Mouse (Mus musculus) bone marrow macrophage, adult 2 months (primary cell): ENCODE data around the gene Cpne4.

ENCODE experiments used
- CTCF ChIP-seq: IDR thresholded peaks from 2 replicates; pipeline ENCODE4 v1.5.1; 2012; ENCODE audit warnings: low read depth, mild to moderate bottlenecking, low read length, moderate library complexity
- POLR2A ChIP-seq: IDR thresholded peaks from 2 replicates; pipeline ENCODE4 v1.6.1; 2012; ENCODE audit warnings: mild to moderate bottlenecking, low read depth, low read length, borderline replicate concordance

DNA sequence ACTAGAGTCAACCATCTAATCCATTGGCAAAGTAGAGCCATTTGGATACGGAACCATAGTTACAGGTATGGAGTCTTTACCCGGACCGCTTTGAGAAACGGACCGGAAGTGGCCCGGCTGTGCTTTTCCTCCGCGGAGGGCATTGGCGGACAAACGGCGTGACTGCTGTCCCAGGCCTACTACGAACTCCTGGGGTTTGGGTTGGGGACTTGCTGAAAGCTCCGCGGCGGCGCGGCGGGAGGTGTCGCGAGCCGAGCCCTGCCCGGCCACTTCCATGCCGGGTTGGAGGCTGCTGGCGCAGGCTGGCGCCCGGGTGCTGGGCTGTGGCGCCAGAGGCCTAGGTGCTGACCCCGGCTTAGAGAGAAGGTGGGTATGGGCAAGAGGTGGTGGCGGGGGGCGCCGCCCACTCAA is 506.1 kb downstream of the Cpne4 start, which contains the start of gene Mrpl3:
- TF ChIP-seq POLR2A (no peak), CTCF (no peak)
